Mouse (Mus musculus): Measurements from ENCODE around the gene Il4ra.

The Il4ra gene

GRCm38 (mm10) chr7:125600136-125600535 lies 48.2 kb downstream of the Il4ra start:
- DNase-seq (ENCODE audit: low read depth) = peak; percentile 49

DNA sequence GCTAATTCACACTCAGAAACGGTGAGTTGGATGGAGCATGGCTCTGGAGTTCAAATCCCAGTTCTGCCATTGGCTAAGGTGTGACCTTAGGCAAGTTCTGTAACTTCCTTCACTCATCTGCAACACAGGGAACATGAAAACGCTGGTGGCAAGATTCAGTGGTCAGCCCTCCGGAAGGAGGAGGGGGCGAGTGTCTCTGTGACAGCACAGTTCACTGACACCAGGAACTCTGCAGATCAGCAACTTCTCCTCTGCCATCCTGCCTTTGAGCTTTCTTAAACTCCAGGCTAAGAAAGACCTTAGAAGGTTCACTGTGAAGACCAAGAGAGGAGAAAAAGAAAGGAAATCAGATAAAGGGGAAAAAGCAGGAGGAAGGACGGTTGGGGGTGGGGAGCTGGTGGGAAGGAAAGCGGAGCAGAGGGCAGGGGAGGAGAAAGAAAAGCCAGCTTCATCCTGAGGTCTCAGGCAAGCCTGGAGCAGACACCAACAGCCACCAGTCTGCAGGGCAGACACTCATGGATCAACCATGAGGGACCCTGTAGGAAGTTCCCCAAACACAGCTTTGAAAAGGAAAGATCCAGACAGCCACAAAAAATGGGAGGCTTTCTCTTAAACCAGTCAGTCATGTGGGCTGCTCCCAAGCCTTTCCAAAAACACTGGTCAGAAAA lies 48.8 kb downstream of the Il4ra start:
- DNase-seq (ENCODE audit: low read depth) = peak; percentile 59

DNA sequence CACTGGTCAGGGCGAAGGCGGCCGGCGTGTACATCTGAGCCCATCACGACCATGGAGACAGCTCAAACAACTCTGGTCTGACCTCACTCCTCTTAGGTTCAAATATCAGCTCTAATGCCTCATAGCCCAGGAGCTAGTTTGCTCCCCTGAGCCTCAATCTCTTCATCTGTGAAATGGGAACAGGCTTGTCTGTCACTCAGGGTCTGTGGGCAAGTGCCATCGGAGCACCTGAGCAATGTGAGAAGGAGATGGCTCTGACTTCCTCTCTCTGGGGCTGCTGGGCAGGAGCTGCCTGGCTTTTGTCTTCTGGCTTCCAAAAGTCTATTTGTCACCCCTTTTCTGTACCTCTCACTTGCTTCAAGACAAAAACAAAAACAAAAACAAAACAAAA lies 49.4 kb downstream of the Il4ra start:
- peak; percentile 44 for DNase-seq (ENCODE audit: low read depth)

GRCm38 (mm10) chr7:125601821-125602448 lies 50.0 kb downstream of the Il4ra start:
- DNase-seq (ENCODE audit: low read depth) = peak; percentile 46

DNA sequence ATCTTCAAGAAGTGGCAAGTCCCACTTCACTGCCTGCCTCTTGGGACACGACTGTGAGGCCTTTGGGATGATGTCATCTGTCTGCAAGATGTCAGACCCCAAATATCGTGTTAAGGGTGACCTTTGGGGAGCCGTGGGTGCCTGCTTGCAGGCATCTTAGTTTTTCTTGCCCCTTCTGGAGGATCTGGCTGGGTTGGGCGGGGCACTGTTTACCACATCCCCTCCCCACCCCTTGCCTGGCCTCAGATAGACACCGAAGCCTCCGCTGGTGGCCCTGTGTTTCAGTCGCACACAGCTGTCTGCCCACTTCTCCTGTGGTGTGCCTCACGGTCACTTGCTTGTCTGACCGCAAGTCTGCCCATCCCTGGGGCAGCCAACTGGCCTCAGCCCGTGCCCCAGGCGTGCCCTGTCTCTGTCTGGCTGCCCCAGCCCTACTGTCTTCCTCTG lies 51.3 kb downstream of the Il4ra start, which contains the start of gene Il21r:
Gene Il21r (plus strand): TSS at position 245 of the 447 bp plus-strand sequence.
- DNase-seq (ENCODE audit: low read depth) = peak; percentile 73

DNA sequence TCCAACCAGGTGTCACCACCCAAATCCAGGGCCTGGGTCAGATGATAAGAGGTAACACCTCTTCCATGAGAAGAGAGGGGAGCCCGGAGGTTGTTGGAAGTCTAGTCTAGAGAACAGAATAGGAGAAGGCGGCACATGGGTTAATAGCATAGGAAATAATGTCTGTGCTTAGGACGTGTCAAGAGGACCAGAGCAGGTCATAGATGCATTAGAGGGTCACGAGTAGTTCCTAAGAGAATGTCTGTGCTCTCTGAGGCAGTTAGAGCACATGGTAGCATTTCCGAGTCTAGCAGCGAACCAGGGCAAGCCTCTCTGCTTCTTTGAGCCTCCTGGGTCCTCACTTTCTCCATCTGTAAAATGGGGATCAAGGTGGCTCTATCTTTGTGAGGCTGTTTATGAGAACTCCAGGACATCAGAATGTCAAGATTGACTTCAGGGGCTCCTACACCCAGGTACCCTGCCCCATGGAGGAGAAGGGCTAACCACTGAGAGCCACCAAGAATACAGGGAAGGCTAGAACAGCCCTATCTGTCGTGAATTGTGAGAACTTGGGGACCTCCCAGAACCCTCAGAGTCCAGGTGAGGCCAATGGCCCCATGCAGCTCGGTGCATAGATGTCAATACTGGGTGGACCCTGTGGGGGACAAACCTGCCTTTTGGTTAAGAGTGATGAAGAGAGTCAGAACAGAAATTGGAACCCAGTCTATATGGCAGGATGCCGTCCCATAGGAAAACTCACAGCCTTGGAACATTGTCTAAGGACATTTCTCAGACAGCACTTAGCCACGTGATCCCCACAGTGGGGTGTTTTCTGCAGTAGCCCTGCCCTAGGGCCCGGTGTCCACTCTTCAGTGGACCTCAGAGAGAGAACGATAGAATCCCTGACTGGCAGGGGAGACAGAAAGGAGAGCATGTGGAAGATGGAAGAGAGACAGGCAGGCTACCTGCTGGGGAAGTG lies 52.7 kb downstream of the Il4ra start:
- no peak for DNase-seq (ENCODE audit: low read depth)

- peak; percentile 78 for DNase-seq (ENCODE audit: low read depth)
These were observed 53.8 kb downstream of the Il4ra start for GRCm38 (mm10) chr7:125605725-125606139.

DNA sequence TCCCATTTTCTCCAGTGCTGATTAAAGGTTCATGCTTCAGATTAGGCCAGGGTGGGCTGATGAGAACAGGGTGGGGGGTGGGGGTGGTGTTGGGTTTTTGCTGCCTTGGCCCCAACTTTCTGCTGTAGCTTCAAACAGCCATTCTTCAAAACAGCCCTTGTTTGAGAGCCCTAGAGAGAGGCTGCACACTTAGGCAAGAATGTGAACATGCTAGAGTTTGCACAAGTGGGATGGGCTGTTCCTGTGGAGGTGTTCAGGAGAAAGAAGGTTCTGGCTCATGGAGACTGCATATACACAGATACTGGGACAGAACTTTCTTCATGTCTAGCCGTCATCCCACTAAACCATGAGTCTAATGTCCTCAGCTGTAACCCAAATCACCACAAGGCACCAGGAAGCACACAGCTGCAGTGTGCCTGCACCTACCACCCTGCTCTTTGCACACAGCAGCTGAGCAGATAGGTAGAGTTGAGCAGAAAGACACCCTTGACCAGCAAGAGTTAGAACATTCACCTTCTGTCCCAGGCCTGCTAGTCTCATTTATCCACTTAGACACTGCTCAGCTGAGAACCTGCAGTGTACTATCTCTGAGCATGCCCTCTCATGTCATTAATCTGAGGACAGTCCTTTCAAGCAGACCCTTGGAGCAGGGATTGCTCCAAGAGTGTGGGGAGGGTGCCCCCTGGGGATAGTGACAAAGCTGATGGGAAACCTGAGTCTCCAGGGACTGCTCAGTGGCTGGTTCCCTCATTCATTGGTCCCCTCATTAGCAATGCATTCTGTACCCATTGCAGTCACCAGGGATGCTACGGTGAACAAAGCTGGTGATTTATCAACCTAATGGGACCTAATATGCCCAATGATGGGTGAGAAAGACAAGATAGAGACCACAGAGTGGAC lies 54.6 kb downstream of the Il4ra start:
- no peak for DNase-seq (ENCODE audit: low read depth)

GRCm38 (mm10) chr7:125607384-125608182 lies 55.7 kb downstream of the Il4ra start:
- peak; percentile 79 for DNase-seq (ENCODE audit: low read depth)

DNA sequence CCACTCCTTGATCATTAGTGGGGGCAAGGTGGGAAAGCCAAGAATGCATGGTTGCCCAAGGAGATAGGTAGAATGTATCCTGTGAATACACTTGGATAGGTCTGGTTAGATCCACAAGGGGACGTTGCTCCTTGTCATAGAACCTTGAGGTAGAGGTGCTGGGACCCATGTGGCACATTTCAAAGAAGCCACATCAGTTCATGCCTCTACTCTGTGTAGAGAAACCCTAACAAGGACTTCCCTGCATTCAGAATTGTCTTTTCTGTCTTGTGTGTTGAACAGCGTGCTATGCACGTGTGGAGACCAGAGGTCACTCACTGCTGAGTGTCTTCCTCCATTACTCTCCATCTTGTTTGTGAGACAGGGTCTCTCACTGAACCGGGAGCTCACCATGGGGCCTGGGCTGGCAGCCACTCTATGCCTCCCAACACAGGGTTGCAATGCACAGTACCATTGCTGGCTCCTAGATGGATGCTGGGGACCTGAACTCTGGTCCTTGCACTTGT lies 56.3 kb downstream of the Il4ra start:
- peak; percentile 56 for DNase-seq (ENCODE audit: low read depth)

DNA sequence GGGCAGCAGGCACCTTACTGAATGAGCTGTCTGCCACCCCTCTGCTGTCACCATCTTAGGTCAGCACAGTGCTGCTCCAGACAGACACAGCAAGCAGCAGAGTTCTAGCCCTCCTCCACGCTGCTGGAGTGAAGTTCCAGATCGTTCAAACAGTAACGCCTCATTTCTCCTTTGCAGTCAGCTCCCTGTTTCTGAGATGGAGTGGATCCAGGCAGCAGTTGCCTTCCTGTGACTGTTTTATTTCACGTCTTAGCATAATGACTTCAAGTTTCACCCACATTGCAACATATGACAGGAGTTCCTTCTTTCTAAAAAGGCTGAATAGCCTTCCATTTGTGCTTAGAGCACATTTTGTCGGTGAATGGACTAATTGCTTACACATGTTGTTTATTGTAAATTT lies 61.7 kb downstream of the Il4ra start:
- no peak for DNase-seq (ENCODE audit: low read depth)

DNA sequence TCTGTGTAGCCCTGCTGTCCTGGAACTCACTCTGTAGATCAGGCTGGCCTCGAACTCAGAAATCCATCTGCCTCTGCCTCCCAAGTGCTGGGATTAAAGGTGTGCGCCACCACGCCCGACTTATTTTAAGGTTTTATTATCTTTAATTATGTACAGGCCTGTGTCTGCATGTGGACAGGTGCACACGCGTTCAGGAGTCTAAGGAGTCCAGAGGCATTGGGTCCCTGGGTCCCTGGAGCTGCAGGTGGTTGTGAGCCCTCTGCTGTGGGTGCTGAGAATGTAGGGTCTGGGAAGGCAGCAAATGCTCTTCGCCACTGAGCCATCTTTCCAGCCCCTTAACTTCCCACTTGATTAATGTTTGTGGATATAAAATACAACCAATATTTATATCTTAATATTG lies 63.5 kb downstream of the Il4ra start:
- no peak for DNase-seq (ENCODE audit: low read depth)

DNA sequence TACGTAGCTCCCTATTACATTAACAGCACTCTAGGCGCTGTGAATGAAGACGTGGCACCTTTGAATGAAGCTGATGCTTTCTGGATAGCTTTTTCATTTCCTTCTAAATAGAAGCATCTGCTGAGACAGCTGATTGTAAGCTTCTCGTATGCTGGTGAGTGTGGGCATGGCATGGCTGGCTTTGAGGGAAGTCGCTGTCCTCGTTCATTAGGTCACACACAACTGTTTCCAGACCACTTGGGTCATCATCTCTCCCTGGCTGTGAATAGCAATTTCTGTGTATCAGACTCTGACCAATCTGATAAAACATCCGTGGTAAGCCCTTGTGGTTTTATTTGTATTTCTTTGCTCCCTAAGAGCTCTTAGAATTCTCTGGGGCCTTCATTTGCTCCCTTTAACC lies 66.1 kb downstream of the Il4ra start:
- DNase-seq (ENCODE audit: low read depth) = no peak

DNA sequence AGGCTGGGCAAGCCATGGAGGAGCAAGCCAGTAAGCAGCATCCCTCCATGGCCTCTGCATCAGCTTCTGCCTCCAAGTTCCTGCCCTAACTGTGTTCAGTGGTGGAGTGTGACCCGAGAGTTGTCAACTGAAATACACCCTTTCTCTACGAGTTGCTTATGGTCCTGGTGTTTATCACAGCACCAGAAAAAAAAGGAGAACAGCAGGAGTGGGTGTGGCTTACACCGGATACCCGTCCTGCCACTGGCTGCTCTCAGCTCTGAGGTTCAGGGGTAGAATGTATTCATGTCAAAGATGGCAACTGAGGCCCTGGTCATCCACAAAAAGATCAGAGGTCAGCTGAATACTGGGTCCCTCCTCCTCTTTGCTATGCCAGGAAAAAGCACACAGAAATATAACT lies 68.2 kb downstream of the Il4ra start:
- no peak for DNase-seq (ENCODE audit: low read depth)

DNA sequence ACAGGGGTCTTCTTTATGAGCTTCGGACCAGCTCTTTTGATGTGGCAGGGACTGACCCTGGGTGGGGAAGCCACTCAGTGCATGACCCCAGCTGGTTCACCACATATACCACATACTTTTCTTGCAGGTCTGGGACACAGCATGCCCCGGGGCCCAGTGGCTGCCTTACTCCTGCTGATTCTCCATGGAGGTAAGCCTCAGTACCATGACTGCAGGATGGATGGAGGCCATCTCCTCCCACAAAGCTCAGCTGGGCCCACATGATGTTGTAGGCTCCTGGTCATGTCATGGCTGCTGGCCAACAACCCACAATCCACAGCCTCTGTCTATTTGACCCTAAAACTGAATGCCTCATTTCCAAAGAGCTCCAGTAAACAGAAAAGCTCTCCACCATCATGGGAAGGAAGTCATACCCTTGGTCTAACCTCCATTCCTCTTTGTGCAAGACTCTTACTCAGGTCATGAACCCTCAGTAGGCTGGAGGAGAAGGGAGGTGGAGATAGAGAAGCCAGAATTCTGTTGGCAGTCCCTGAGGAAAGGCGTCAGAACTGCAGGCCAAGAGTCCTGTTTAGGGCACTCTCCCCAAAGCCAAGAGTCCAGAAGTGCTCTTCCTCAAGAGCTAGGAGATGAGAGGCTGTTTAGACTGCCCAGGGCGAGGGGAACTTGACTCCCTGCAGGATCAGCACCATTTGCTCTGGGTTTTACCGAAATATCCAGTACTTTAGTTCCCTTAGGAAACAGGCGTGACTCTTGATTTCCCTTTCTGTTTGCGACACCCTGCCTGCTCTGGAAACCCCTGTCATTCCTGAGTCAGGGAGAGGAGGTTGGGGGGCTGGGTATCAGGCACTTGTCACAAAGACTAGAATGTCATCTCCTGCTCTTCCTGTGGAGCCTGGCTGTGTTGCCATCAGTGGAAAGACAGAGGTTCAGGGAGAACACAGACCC lies 71.1 kb downstream of the Il4ra start:
- DNase-seq (ENCODE audit: low read depth) = no peak

DNA sequence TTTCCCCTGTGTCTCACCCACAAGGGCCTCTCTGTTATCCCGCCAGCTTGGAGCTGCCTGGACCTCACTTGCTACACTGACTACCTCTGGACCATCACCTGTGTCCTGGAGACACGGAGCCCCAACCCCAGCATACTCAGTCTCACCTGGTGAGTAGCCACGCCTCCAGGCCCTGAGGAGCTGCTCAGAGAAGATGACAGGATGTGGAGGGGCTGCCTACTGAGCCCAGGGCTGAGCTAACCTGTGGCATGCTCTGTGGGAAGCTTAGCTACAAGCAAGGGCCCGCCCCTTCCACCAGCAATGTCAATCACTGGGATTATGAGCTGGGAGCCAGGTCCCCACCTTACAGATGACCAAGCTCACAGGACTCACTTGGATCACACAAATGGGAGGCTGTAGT lies 73.3 kb downstream of the Il4ra start:
- peak; percentile 58 for DNase-seq (ENCODE audit: low read depth)

GRCm38 (mm10) chr7:125625829-125626228 lies 73.9 kb downstream of the Il4ra start:
- DNase-seq (ENCODE audit: low read depth) = no peak

Measured in naive thymus-derived CD4-positive, alpha-beta T cell, adult 2 months (primary cell).